Comparison of ENCODE assay signal across 20 mouse cellular contexts in the genomic region with DNA sequence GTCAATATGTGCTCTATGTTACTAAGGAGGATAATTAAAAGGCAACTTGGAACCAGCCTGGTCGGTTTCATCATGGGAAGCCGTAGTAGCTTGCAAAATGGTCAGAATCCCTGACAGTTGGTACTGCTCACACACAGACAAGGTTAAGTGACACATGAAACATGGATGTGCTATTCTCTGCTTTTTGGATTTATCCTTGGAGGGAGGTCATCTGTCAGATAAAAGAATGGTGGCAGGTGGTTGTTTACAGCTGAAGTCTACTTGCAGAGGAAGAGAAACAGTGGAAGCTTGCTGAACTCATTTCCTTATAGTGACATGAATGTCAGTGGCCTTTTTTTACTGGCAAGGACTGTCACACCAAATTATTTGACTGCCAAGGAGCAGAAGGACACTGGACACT. TPM values are rescaled to one million over a fixed set of nuclear protein-coding genes. Genes with fewer than 3 reads are reported as not detected.
DNase-seq lines count a peak whose midpoint lies in the region; ATAC-seq lines count a peak whose summit lies in the region.
"Had no signal": no experiment of that assay in that cellular context is flagged by ENCODE, and none has a peak within 500 bp of the region (broad histone marks: within the 10 kb centered on the region; RNA-seq: fewer than 3 reads in every experiment).

No protein-coding gene starts in this region.

- H3K4me2 ChIP-seq in hindbrain, embryonic 16.5 days (ENCODE audit: low read length) = no peak overlapping the region
- H3K4me2 ChIP-seq: forebrain, embryonic 13.5 days; hindbrain, embryonic 12.5 days had no signal

- no peaks in the 10 kb centered on the region for H3K27me3 ChIP-seq in splenic B cell, adult 2 months (ENCODE audit: control insufficient read depth, insufficient read depth, low read length, poor library complexity, severe bottlenecking)
- H3K27me3 ChIP-seq in hindbrain, embryonic 16.5 days (replicated peaks; ENCODE audit: control insufficient read depth, insufficient read depth, low read length) = no peaks in the 10 kb centered on the region
- H3K27me3 ChIP-seq: forebrain, embryonic 13.5 days; hindbrain, embryonic 12.5 days had no signal

- DNase-seq in adrenal gland, adult 2 months = peak; percentile 6
- DNase-seq in adrenal gland, postnatal 4 days (ENCODE audit: low spot score in 2 of 2) = no peak
- DNase-seq in cerebellum, adult 11-12 months = peak; percentile 35
- peak; percentile 73 for DNase-seq in cerebellum, adult 9-10 months
- peak; percentile 17 for DNase-seq in splenic B cell, adult 2 months (ENCODE audit: low read depth, low spot score)
- no peak for DNase-seq in kidney, postnatal 4 days
- DNase-seq: forebrain, postnatal 0 days; gastrocnemius, postnatal 36 days; heart, adult 11 months; heart, postnatal 10 days; heart, postnatal 4 days; kidney, adult 18-20 months had no signal

- no peak for ATAC-seq in hindbrain, embryonic 16.5 days
- ATAC-seq: CD4-positive, CD25-positive, alpha-beta regulatory T cell, adult 4 months; forebrain, embryonic 13.5 days; forebrain, postnatal 0 days had no signal

- H3K36me3 ChIP-seq in splenic B cell, adult 2 months (ENCODE audit: control insufficient read depth, insufficient read depth, low read length, poor library complexity, severe bottlenecking) = no peaks in the 10 kb centered on the region
- no peaks in the 10 kb centered on the region for H3K36me3 ChIP-seq in hindbrain, embryonic 16.5 days (ENCODE audit: control insufficient read depth, insufficient read depth, low read length)
- H3K36me3 ChIP-seq: embryonic facial prominence, embryonic 10.5 days; G1E; hindbrain, embryonic 12.5 days had no signal

- H3K9ac ChIP-seq in hindbrain, embryonic 16.5 days (ENCODE audit: low read depth, low read length) = no peak overlapping the region
- H3K9ac ChIP-seq: forebrain, embryonic 13.5 days; forebrain, postnatal 0 days; hindbrain, embryonic 12.5 days had no signal

- H3K9me3 ChIP-seq in hindbrain, embryonic 16.5 days (ENCODE audit: control insufficient read depth, low read length) = no peaks in the 10 kb centered on the region
- H3K9me3 ChIP-seq: embryonic facial prominence, embryonic 10.5 days; forebrain, embryonic 13.5 days; G1E; hindbrain, embryonic 12.5 days had no signal

- no peaks in the 10 kb centered on the region for H3K4me1 ChIP-seq in hindbrain, embryonic 16.5 days (ENCODE audit: control insufficient read depth, insufficient read depth, low read depth, low read length)
- H3K4me1 ChIP-seq: embryonic facial prominence, embryonic 10.5 days; forebrain, embryonic 13.5 days; hindbrain, embryonic 12.5 days had no signal

- H3K4me3 ChIP-seq in hindbrain, embryonic 16.5 days (ENCODE audit: low read length) = no peak overlapping the region
- H3K4me3 ChIP-seq: embryonic facial prominence, embryonic 10.5 days; forebrain, embryonic 13.5 days; hindbrain, embryonic 12.5 days had no signal

- 90% methylated on average over 2 of the region's 2 CpGs for WGBS in hindbrain, embryonic 16.5 days

- no peak overlapping the region for H3K27ac ChIP-seq in hindbrain, embryonic 16.5 days (ENCODE audit: low read depth, low read length)
- H3K27ac ChIP-seq: embryonic facial prominence, embryonic 10.5 days; forebrain, embryonic 13.5 days; hindbrain, embryonic 12.5 days; hindbrain, postnatal 0 days had no signal

RNA-seq across cellular contexts. Expression of a gene that starts 32.5 kb away (rescaled TPM):
- 1 to 10 TPM in 1 of 2 experiments, under 1 TPM in 1; 0.98 to 2.3 TPM for total RNA-seq in adrenal gland, adult 2 months (2021)
- polyA plus RNA-seq in adrenal gland, adult 2 months (2012; rRNA removed) = 0.42 and 0.54 TPM in 2 replicates
- under 1 TPM; 0.50 to 0.56 TPM for total RNA-seq in adrenal gland, postnatal 4 days (2021)
- 6.0 and 7.2 TPM in 2 replicates for polyA plus RNA-seq in hindbrain, embryonic 16.5 days (2015; fragmentation: Nextera tagmentation; extraction: Ambion mirVana)
- total RNA-seq: gastrocnemius, adult 8-10 months; gastrocnemius, postnatal 36 days had no signal
- polyA plus RNA-seq: G1E had no signal

Comparison
In these comparisons a context has a peak if more than half of its experiments do, and no peak if none do; other contexts are left out.
1. DNase-seq: peak in adrenal gland, adult 2 months (single experiment), cerebellum, adult 11-12 months (single experiment), cerebellum, adult 9-10 months (single experiment) and splenic B cell, adult 2 months (single experiment); none in adrenal gland, postnatal 4 days (0 of 2) and kidney, postnatal 4 days (0 of 2).